In genomic region chr11:45874251-45874650, GRCm38 (mm10) we compare ENCODE assay signal across 26 mouse cellular contexts. TPM values are rescaled to one million over a fixed set of nuclear protein-coding genes. Genes with fewer than 3 reads are reported as not detected.
DNase-seq lines count a peak whose midpoint lies in the region; ATAC-seq and TF ChIP-seq lines count a peak whose summit lies in the region.
"Had no signal": no experiment of that assay in that cellular context is flagged by ENCODE, and none has a peak within 500 bp of the region (broad histone marks: within the 10 kb centered on the region; RNA-seq: fewer than 3 reads in every experiment).

No protein-coding gene starts in this region.

- DNase-seq in midbrain, embryonic 11.5 days (ENCODE audit: low spot score, missing footprints), result peak; percentile 80
- DNase-seq in midbrain, embryonic 10.5 days (ENCODE audit: low spot score), result no peak
- peak; percentile 40 for DNase-seq in naive thymus-derived CD4-positive, alpha-beta T cell, adult 2 months (ENCODE audit: low read depth)
- peak; percentile 34 for DNase-seq in thymus, postnatal 25 days
- no peak for DNase-seq in kidney, adult 2 months
- DNase-seq in lung, postnatal 14 days, result no peak
- DNase-seq: adrenal gland, adult 2 months; adrenal gland, postnatal 14 days; cerebellum, adult 11-12 months; cerebellum, adult 9-10 months; gastrocnemius, postnatal 25 days; heart, adult 18-20 months; heart, postnatal 10 days; heart, postnatal 36 days had no signal

- no peak for TF ChIP-seq POLR2A in kidney, adult 2 months (IDR thresholded peaks at IDR 0.05; ENCODE audit: low read depth, low read length)

- no peak overlapping the region for H3K4me3 ChIP-seq in midbrain, embryonic 11.5 days (ENCODE audit: low read depth, low read length)
- H3K4me3 ChIP-seq in midbrain, embryonic 10.5 days, result no peak overlapping the region
- no peak overlapping the region for H3K4me3 ChIP-seq in intestine, embryonic 16.5 days (ENCODE audit: low read length)
- H3K4me3 ChIP-seq in kidney, adult 2 months (ENCODE audit: insufficient read depth, low read depth, low read length), result no peak overlapping the region
- H3K4me3 ChIP-seq: forebrain, embryonic 10.5 days; forebrain, embryonic 13.5 days; heart, embryonic 12.5 days; heart, embryonic 15.5 days; hindbrain, embryonic 10.5 days; hindbrain, embryonic 13.5 days had no signal

- no peak overlapping the region for H3K9ac ChIP-seq in midbrain, embryonic 11.5 days (ENCODE audit: low read length)
- H3K9ac ChIP-seq in intestine, embryonic 16.5 days (ENCODE audit: low read depth, low read length), result no peak overlapping the region
- H3K9ac ChIP-seq: forebrain, embryonic 13.5 days; heart, embryonic 12.5 days; heart, embryonic 15.5 days; hindbrain, embryonic 13.5 days had no signal

- no peaks in the 10 kb centered on the region for H3K27me3 ChIP-seq in midbrain, embryonic 11.5 days (ENCODE audit: control insufficient read depth, insufficient read depth, low read length)
- H3K27me3 ChIP-seq in midbrain, embryonic 10.5 days (ENCODE audit: low read depth, poor library complexity, severe bottlenecking), result no peaks in the 10 kb centered on the region
- H3K27me3 ChIP-seq in intestine, embryonic 16.5 days (replicated peaks; ENCODE audit: control insufficient read depth, insufficient read depth, low read length), result no peaks in the 10 kb centered on the region
- H3K27me3 ChIP-seq in kidney, adult 2 months (replicated peaks; ENCODE audit: control insufficient read depth, insufficient read depth, low read length), result no peaks in the 10 kb centered on the region
- H3K27me3 ChIP-seq: CH12.LX; forebrain, embryonic 13.5 days; heart, embryonic 12.5 days; heart, embryonic 15.5 days; hindbrain, embryonic 13.5 days; Patski had no signal

- H3K9me3 ChIP-seq in midbrain, embryonic 11.5 days (ENCODE audit: control insufficient read depth, low read length), result no peaks in the 10 kb centered on the region
- no peaks in the 10 kb centered on the region for H3K9me3 ChIP-seq in midbrain, embryonic 10.5 days (replicated peaks)
- H3K9me3 ChIP-seq in intestine, embryonic 16.5 days (ENCODE audit: control insufficient read depth, low read length), result no peaks in the 10 kb centered on the region
- H3K9me3 ChIP-seq: forebrain, embryonic 10.5 days; forebrain, embryonic 13.5 days; G1E; heart, embryonic 12.5 days; heart, embryonic 15.5 days; hindbrain, embryonic 10.5 days; hindbrain, embryonic 13.5 days had no signal

- H3K27ac ChIP-seq in midbrain, embryonic 11.5 days (ENCODE audit: low read depth, low read length), result no peak overlapping the region
- no peak overlapping the region for H3K27ac ChIP-seq in midbrain, embryonic 10.5 days (replicated peaks)
- no peak overlapping the region for H3K27ac ChIP-seq in intestine, embryonic 16.5 days (ENCODE audit: low read length)
- H3K27ac ChIP-seq in kidney, adult 2 months (ENCODE audit: insufficient read depth, low read depth, low read length), result no peak overlapping the region
- H3K27ac ChIP-seq: forebrain, embryonic 10.5 days; forebrain, embryonic 13.5 days; heart, embryonic 15.5 days; hindbrain, embryonic 10.5 days; hindbrain, embryonic 13.5 days had no signal

- H3K4me2 ChIP-seq in midbrain, embryonic 11.5 days, result no peak overlapping the region
- H3K4me2 ChIP-seq in intestine, embryonic 16.5 days (ENCODE audit: low read depth, low read length), result no peak overlapping the region
- H3K4me2 ChIP-seq: forebrain, embryonic 13.5 days; heart, embryonic 12.5 days; heart, embryonic 15.5 days; hindbrain, embryonic 13.5 days had no signal

- TF ChIP-seq CTCF in kidney, adult 2 months (conservative IDR thresholded peaks at IDR 0.05; ENCODE audit: insufficient read depth, insufficient read length, low read depth, low read length), result no peak

- no peaks in the 10 kb centered on the region for H3K4me1 ChIP-seq in midbrain, embryonic 11.5 days (ENCODE audit: control insufficient read depth, insufficient read depth, low read length)
- no peaks in the 10 kb centered on the region for H3K4me1 ChIP-seq in midbrain, embryonic 10.5 days
- peaks cover 9% of the 10 kb centered on the region for H3K4me1 ChIP-seq in intestine, embryonic 16.5 days (ENCODE audit: control insufficient read depth, insufficient read depth, low read length)
- H3K4me1 ChIP-seq in kidney, adult 2 months (ENCODE audit: control insufficient read depth, insufficient read depth, low read length), result peaks cover 24% of the 10 kb centered on the region
- H3K4me1 ChIP-seq: forebrain, embryonic 10.5 days had no signal

- WGBS in midbrain, embryonic 11.5 days, result 96% methylated on average over 6 of the region's 6 CpGs
- 97% methylated on average over 6 of the region's 6 CpGs for WGBS in midbrain, embryonic 10.5 days
- 98% methylated on average over 6 of the region's 6 CpGs for WGBS in intestine, embryonic 16.5 days
- WGBS in kidney, adult 2 months, result 92% methylated on average over 6 of the region's 6 CpGs

- no peak for ATAC-seq in midbrain, embryonic 11.5 days (ENCODE audit: low FRiP score)
- no peak for ATAC-seq in intestine, embryonic 16.5 days
- ATAC-seq: forebrain, embryonic 13.5 days; forebrain, embryonic 16.5 days; hindbrain, embryonic 16.5 days; Patski had no signal

- H3K36me3 ChIP-seq in midbrain, embryonic 11.5 days (ENCODE audit: control insufficient read depth, insufficient read depth, low read length), result no peaks in the 10 kb centered on the region
- H3K36me3 ChIP-seq in midbrain, embryonic 10.5 days, result peaks cover 29% of the 10 kb centered on the region; the same call in 1 of the 2 replicates
- 0 out of 2 replicates have a peak, but pooled peaks cover 4% of the 10 kb centered on the region for H3K36me3 ChIP-seq in intestine, embryonic 16.5 days (ENCODE audit: control insufficient read depth, insufficient read depth, low read length)
- H3K36me3 ChIP-seq in kidney, adult 2 months (ENCODE audit: control insufficient read depth, insufficient read depth, low read length), result no peaks in the 10 kb centered on the region; the same call in 1 of the 2 replicates
- H3K36me3 ChIP-seq: heart, embryonic 15.5 days had no signal

RNA-seq across cellular contexts. Expression of gene Clint1, which starts 22.4 kb away (rescaled TPM):
- polyA plus RNA-seq in midbrain, embryonic 11.5 days (2014; fragmentation: Nextera tagmentation; extraction: Ambion mirVana), result 60.9 and 63.5 TPM in 2 replicates
- polyA plus RNA-seq in midbrain, embryonic 10.5 days (2016; fragmentation: Nextera tagmentation; extraction: Ambion mirVana), result 57.8 and 60.3 TPM in 2 replicates
- 101 and 114 TPM in 2 replicates for polyA plus RNA-seq in intestine, embryonic 16.5 days (2015; fragmentation: Nextera tagmentation; extraction: Ambion mirVana)
- polyA plus RNA-seq in kidney, adult 2 months (2012; rRNA removed), result 63.0 and 64.9 TPM in 2 replicates

Comparison
In these comparisons a context has a peak if more than half of its experiments do, and no peak if none do; other contexts are left out.
1. DNase-seq: peak in midbrain, embryonic 11.5 days (single experiment), naive thymus-derived CD4-positive, alpha-beta T cell, adult 2 months (single experiment) and thymus, postnatal 25 days (single experiment); none in midbrain, embryonic 10.5 days (single experiment), kidney, adult 2 months (single experiment) and lung, postnatal 14 days (single experiment).